Mouse (Mus musculus) limb, embryonic 15.5 days (tissue): Measurements from ENCODE around the gene Gm20388. TPM values are rescaled to one million over a fixed set of nuclear protein-coding genes. Genes with fewer than 3 reads are reported as not detected.

Experiments
- ATAC-seq: fragments of 200-750 bp; cut with Nextera tagmentation; 2 replicates; pipeline ENCODE4 v1.8.0; 2017; ENCODE audit warnings: low read depth, moderate TSS enrichment; ENCODE audit not compliant: insufficient number of reproducible peaks, low FRiP score, low TSS enrichment
- H3K27ac ChIP-seq: fragments of 300-500 bp; sonication (generic); 2 replicates; pipeline ENCODE4 v1.5.1; 2015; ENCODE audit warnings: moderate library complexity, mild to moderate bottlenecking, inconsistent platforms
- H3K27me3 ChIP-seq: fragments of 300-500 bp; sonication (generic); 2 replicates; pipeline ENCODE4 v1.6.1; 2015; ENCODE audit warnings: inconsistent platforms
- H3K36me3 ChIP-seq: fragments of 300-500 bp; sonication (generic); 2 replicates; pipeline ENCODE4 v1.6.1; 2015; ENCODE audit warnings: inconsistent platforms
- H3K4me1 ChIP-seq: fragments of 300-500 bp; sonication (generic); 2 replicates; pipeline ENCODE4 v1.6.1; 2015; ENCODE audit warnings: inconsistent platforms
- H3K4me2 ChIP-seq: fragments of 300-500 bp; sonication (generic); 2 replicates; pipeline ENCODE4 v1.6.1; 2015; ENCODE audit warnings: mild to moderate bottlenecking, inconsistent platforms
- H3K4me3 ChIP-seq: fragments of 300-500 bp; sonication (generic); 2 replicates; pipeline ENCODE4 v1.5.1; 2015; ENCODE audit warnings: mild to moderate bottlenecking, inconsistent platforms
- H3K9ac ChIP-seq: fragments of 300-500 bp; sonication (generic); 2 replicates; pipeline ENCODE4 v1.6.1; 2015; ENCODE audit warnings: inconsistent platforms
- H3K9me3 ChIP-seq: fragments of 300-500 bp; sonication (generic); 2 replicates; pipeline ENCODE4 v1.6.1; 2016; ENCODE audit warnings: inconsistent platforms
- WGBS: fragments of 180-500 bp; shearing (Covaris S2); methylation state at CpG from one replicate; pipeline ENCODE4 v1.1.7; 2015; 5-methylcytosine and 5-hydroxymethylcytosine counted together
- polyA plus RNA-seq: library from polyadenylated mRNA; unstranded; fragments of >200 nt; fragmentation: Nextera tagmentation; extraction: Ambion mirVana; gene quantifications from 2 replicates; pipeline ENCODE4 v1.2.1, GENCODE M21; 2015

Gm20388 gene
- polyA plus RNA-seq, 1 experiment from 2014 or later: 4.9 TPM

DNA sequence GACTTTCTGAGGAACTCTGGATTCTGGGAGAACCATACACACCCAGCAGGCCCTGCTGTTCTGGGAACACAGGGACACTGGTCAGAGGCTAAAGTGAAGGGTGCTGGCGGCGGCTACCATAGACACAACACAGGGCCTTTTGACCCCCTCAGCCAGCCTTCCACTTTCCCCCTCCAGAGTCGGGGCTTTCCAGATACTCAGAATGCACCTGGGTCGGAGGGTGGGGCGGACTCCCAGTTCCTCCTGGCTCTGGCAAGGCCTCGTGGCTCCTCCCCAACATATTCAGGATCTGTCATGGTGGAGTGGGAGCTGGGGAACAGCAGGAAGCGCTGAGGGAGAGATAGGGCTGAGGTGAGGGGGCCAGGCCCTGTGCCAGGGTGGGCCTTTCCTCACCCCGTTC lies 2781.5 kb downstream of the Gm20388 start:
- no peak overlapping the region for H3K9ac ChIP-seq
- H3K4me3 ChIP-seq: no peak overlapping the region
- no peaks in the 10 kb centered on the region for H3K4me1 ChIP-seq
- WGBS: 68% methylated on average over 8 of the region's 8 CpGs
- no peaks in the 10 kb centered on the region for H3K27me3 ChIP-seq
- H3K27ac ChIP-seq: no peak overlapping the region
- no peaks in the 10 kb centered on the region for H3K9me3 ChIP-seq
- H3K36me3 ChIP-seq: no peaks in the 10 kb centered on the region
- no peak for ATAC-seq
- H3K4me2 ChIP-seq: no peak overlapping the region

DNA sequence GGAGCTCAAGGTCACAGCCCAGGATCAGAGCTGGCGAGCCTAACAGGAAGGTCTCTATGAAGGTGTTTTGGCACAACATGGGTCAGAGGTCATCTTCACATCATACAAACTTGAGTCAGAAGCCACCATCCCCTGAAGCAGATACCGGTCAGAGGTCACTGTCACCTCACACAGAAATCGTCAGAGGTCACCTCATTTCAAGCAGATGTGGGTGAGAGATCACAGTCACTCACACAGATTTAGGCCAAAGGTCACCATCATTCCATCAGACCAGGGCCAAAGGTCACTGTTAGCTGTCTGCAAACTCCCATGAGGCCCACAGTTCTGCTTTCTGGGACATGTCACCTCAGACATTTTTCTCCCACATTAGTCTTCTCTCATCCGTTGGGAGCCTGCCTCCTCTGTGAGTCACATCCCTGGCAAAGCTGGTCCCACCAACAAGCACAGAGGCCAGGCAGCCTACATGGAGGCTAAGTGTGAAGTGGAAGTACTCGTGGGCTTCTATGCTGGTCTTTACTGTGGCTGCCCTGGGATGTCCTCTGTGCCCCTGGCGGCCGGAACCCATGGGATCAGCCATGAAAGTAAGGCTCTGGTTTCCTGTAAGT lies 2784.9 kb downstream of the Gm20388 start:
- Histone ChIP-seq H3K9ac (no peak overlapping the region), H3K27me3 (no peaks in the 10 kb centered on the region), H3K4me1 (peaks cover 6% of the 10 kb centered on the region), H3K4me3 (no peak overlapping the region), H3K27ac (no peak overlapping the region), H3K4me2 (no peak overlapping the region), H3K36me3 (no peaks in the 10 kb centered on the region), H3K9me3 (no peaks in the 10 kb centered on the region)
- ATAC-seq: no peak
- WGBS: 49% methylated on average over 7 of the region's 7 CpGs

GRCm38 (mm10) chr8:122697181-122697581 lies 2786.5 kb downstream of the Gm20388 start:
- no peak for ATAC-seq
- Histone ChIP-seq H3K4me1 (peaks cover 8% of the 10 kb centered on the region), H3K27ac (no peak overlapping the region), H3K36me3 (no peaks in the 10 kb centered on the region), H3K4me3 (no peak overlapping the region), H3K4me2 (no peak overlapping the region), H3K9me3 (no peaks in the 10 kb centered on the region), H3K27me3 (peaks cover 4% of the 10 kb centered on the region; the same call in 1 of the 2 replicates), H3K9ac (no peak overlapping the region)
- WGBS: 66% methylated on average over 3 of the region's 3 CpGs

DNA sequence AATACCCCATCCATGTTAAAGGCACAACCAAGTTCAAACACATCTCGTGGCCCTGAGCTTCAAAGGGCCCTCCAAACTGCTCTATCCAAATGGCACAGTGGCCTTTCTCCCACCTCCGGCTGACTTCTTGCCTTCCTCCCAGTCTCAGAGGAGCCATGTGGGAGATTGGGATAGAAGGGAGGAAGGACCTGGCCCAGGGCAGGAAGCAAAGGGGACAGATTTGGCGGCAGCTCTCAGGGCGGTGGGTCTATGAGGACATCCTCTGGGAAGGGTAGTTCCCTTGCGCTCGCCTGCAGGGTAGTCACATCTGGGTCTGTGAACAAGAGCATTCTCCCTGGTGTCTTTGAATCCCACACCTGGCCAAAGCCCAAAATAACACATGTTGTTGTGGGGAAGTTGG lies 2786.9 kb downstream of the Gm20388 start:
- Histone ChIP-seq H3K4me2 (no peak overlapping the region), H3K27ac (no peak overlapping the region), H3K9me3 (no peaks in the 10 kb centered on the region), H3K4me3 (no peak overlapping the region), H3K4me1 (peaks cover 8% of the 10 kb centered on the region), H3K27me3 (peaks cover 5% of the 10 kb centered on the region; the same call in 1 of the 2 replicates), H3K9ac (no peak overlapping the region), H3K36me3 (no peaks in the 10 kb centered on the region)
- no peak for ATAC-seq
- WGBS: 64% methylated on average over 6 of the region's 6 CpGs

DNA sequence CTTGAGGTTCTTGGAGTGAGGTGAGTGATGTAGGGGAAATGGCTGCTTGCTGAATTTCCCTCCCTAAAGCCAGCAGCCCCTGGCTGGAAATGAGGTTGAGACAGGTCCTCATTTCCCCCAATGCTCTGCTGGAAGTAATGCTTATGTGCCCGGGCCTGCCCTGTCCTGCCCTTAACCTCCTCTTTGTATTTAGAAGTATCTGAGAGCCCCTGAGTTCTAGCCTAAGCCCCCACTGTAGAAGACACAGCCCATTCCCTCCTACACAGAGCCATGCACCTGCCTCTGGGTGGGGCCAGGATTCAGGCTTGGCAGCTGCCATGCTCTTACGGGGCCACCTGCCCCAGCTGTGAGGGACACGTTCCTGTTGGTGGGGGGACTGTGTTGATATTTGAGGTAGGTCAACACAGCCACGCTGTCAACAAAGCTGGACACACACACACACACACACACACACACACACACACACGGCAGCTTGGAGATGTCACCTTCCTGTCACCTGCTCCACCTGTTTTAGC lies 2787.7 kb downstream of the Gm20388 start:
- Histone ChIP-seq H3K4me2 (no peak overlapping the region), H3K4me1 (peaks cover 8% of the 10 kb centered on the region), H3K27ac (no peak overlapping the region), H3K9me3 (no peaks in the 10 kb centered on the region), H3K36me3 (no peaks in the 10 kb centered on the region), H3K27me3 (peaks cover 5% of the 10 kb centered on the region; the same call in 1 of the 2 replicates), H3K4me3 (no peak overlapping the region), H3K9ac (no peak overlapping the region)
- 61% methylated on average over 5 of the region's 5 CpGs for WGBS
- no peak for ATAC-seq

DNA sequence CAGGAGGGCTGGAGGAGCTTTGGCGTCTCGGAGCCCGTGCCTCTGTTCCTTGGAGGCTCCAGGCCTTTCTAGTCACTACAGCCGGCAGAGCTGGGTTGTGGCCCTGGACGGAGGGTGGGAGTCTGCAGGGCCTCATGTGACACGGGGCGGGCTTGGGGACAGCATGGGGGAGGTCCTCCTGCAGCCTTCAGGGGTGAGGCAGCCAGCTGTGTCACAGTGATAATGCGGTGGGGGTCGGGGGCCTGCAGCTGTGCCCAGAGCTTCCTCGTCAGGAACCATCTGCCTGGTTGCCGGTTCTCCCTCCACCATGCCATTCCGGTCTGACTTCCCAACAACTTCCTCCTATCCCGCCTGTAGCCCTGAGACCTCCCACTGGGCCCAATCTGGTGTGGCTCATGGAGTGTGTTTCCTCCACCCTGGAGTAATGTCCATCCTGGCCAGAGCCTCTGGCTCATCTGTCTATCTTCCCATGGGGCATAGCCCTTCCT lies 2788.4 kb downstream of the Gm20388 start, which contains the start of gene Cbfa2t3:
Gene Cbfa2t3 (minus strand): TSS at position 105 of the 488 bp plus-strand sequence.
- H3K9ac ChIP-seq: no peak within 1 kb of the TSS
- H3K27me3 ChIP-seq: peaks cover 5% of the 10 kb centered on the region; the same call in 1 of the 2 replicates
- no peaks in the 10 kb centered on the region for H3K9me3 ChIP-seq
- no peak within 1 kb of the TSS for H3K4me3 ChIP-seq
- H3K4me1 ChIP-seq: peaks cover 8% of the 10 kb centered on the region
- no peaks in the 10 kb centered on the region for H3K36me3 ChIP-seq
- no peak within 1 kb of the TSS for H3K4me2 ChIP-seq
- WGBS: 51% methylated on average over 13 of the region's 13 CpGs
- ATAC-seq: peak; percentile 27; the same call in 1 of the 2 replicates
- no peak within 1 kb of the TSS for H3K27ac ChIP-seq

GRCm38 (mm10) chr8:122700628-122701027 lies 2790.0 kb downstream of the Gm20388 start:
- WGBS: 54% methylated on average over 13 of the region's 13 CpGs
- Histone ChIP-seq H3K36me3 (no peaks in the 10 kb centered on the region), H3K4me1 (peaks cover 8% of the 10 kb centered on the region), H3K27me3 (peaks cover 5% of the 10 kb centered on the region; the same call in 1 of the 2 replicates), H3K4me3 (no peak overlapping the region), H3K9me3 (no peaks in the 10 kb centered on the region), H3K9ac (no peak overlapping the region), H3K27ac (no peak overlapping the region; the same call in 1 of the 2 replicates), H3K4me2 (no peak overlapping the region)
- ATAC-seq: no peak

DNA sequence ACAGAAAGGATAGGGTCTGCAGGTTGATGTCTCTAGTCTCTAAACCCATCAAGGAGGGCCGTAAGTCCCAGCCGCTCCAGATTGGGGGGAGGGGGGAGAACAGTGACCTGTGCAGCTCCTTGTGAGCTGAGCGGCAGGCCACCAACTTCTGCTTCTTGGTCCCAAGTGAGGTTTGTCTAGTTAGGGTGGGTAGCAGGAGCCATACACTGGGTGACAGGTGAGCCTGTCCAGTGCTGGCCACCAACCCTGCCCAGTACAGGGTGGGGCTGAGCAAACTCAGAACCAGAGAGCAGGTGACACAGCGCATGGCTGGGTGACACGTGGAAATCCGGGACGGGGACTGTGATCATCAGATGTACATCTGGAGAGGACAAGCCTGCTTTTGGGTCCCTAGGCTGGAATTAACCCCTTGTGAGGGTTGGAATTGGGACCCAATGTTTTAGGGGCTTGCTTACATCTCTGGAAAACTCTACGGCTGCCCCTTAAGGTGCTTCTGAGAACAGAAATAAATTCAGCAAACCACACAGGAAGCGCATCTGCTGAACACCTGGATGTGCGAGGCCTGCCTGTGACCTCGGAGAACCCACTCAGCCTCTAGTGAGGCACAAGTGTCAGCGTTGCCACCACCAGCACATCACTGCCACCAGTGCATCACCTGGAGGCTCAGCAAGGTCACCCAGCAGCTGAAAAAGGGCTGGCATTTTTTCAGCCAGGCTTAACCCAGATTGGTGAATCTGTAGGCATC lies 2791.0 kb downstream of the Gm20388 start:
- Histone ChIP-seq H3K4me2 (no peak overlapping the region), H3K36me3 (no peaks in the 10 kb centered on the region), H3K4me3 (no peak overlapping the region), H3K27ac (no peak overlapping the region), H3K9me3 (no peaks in the 10 kb centered on the region), H3K27me3 (peaks cover 5% of the 10 kb centered on the region; the same call in 1 of the 2 replicates), H3K4me1 (peaks cover 11% of the 10 kb centered on the region), H3K9ac (no peak overlapping the region)
- WGBS: 64% methylated on average over 12 of the region's 12 CpGs
- ATAC-seq: no peak

GRCm38 (mm10) chr8:122702301-122702941 lies 2791.8 kb downstream of the Gm20388 start:
- WGBS: 34% methylated on average over 10 of the region's 10 CpGs
- H3K27ac ChIP-seq: no peak overlapping the region

GRCm38 (mm10) chr8:122702957-122703356 lies 2792.3 kb downstream of the Gm20388 start:
- Histone ChIP-seq H3K4me1 (peaks cover 11% of the 10 kb centered on the region), H3K4me2 (no peak overlapping the region)
- WGBS: 84% methylated on average over 6 of the region's 6 CpGs

More at GRCm38 (mm10) chr8:122702301-122702941, 2791.8 kb downstream of the Gm20388 start:
- no peak for ATAC-seq
- H3K4me1 ChIP-seq: peaks cover 11% of the 10 kb centered on the region
- H3K9me3 ChIP-seq: no peaks in the 10 kb centered on the region
- H3K36me3 ChIP-seq: no peaks in the 10 kb centered on the region
- H3K4me2 ChIP-seq: no peak overlapping the region
- peaks cover 5% of the 10 kb centered on the region; the same call in 1 of the 2 replicates for H3K27me3 ChIP-seq
- H3K9ac ChIP-seq: no peak overlapping the region
- no peak overlapping the region for H3K4me3 ChIP-seq

GRCm38 (mm10) chr8:122704612-122705011 lies 2794.0 kb downstream of the Gm20388 start:
- H3K4me3 ChIP-seq: no peak overlapping the region
- no peak overlapping the region for H3K4me2 ChIP-seq
- 76% methylated on average over 3 of the region's 3 CpGs for WGBS
- H3K9me3 ChIP-seq: no peaks in the 10 kb centered on the region
- H3K36me3 ChIP-seq: no peaks in the 10 kb centered on the region
- H3K4me1 ChIP-seq: peaks cover 12% of the 10 kb centered on the region; the same call in 1 of the 2 replicates
- H3K27ac ChIP-seq: no peak overlapping the region
- H3K9ac ChIP-seq: no peak overlapping the region
- H3K27me3 ChIP-seq: peaks cover 8% of the 10 kb centered on the region; the same call in 1 of the 2 replicates
- no peak for ATAC-seq

More at GRCm38 (mm10) chr8:122702957-122703356, 2792.3 kb downstream of the Gm20388 start:
- Histone ChIP-seq H3K27ac (no peak overlapping the region), H3K9ac (no peak overlapping the region), H3K27me3 (peaks cover 8% of the 10 kb centered on the region; the same call in 1 of the 2 replicates), H3K9me3 (no peaks in the 10 kb centered on the region), H3K4me3 (no peak overlapping the region), H3K36me3 (no peaks in the 10 kb centered on the region)
- no peak for ATAC-seq
